Mouse (Mus musculus) leukemia stem cell, adult 10-12 weeks (primary cell): ENCODE data around the gene Zfp592. TPM values are rescaled to one million over a fixed set of nuclear protein-coding genes. Genes with fewer than 3 reads are reported as not detected.

Source experiments
- polyA plus RNA-seq: library from polyadenylated mRNA; stranded (reverse); fragments of >175 nt; gene quantifications from 2 replicates; pipeline ENCODE4 v1.2.3, GENCODE M21; 2012; ENCODE audit warnings: low replicate concordance

The Zfp592 gene
- polyA plus RNA-seq, result 71.8 and 72.4 TPM in 2 replicates

GRCm38 (mm10) chr7:80992980-80993833 is at the start of gene Zfp592:
Gene Zfp592, plus strand, starts transcription at chr7:80993681.

GRCm38 (mm10) chr7:80947445-80948350 is 45.8 kb upstream of the Zfp592 start, which contains the start of gene Sec11a:
Gene Sec11a, minus strand, starts transcription at chr7:80947780.

GRCm38 (mm10) chr7:81057471-81057870 is 64.0 kb downstream of the Zfp592 start, which contains the start of gene Alpk3:
Gene Alpk3, plus strand, starts transcription at chr7:81057600.

Other genes with a start within 250 kb of the Zfp592 start
- 4.3 and 8.5 TPM in 2 replicates for gene Iqgap1, start 167.7 kb upstream of the Zfp592 start, polyA plus RNA-seq
- 2.0 and 2.4 TPM in 2 replicates for gene Zscan2, start 132.8 kb upstream of the Zfp592 start, polyA plus RNA-seq
- 4.1 and 32.9 TPM in 2 replicates for gene Wdr73, start 92.4 kb upstream of the Zfp592 start, polyA plus RNA-seq
- 2.0 and 3.1 TPM in 2 replicates for gene Nmb, start 88.6 kb upstream of the Zfp592 start, polyA plus RNA-seq
- 0.70 and 8.3 TPM in 2 replicates for gene Sec11a, start 45.9 kb upstream of the Zfp592 start, polyA plus RNA-seq
- gene Alpk3, start 63.9 kb downstream of the Zfp592 start, polyA plus RNA-seq, result 0.08 and 0.30 TPM in 2 replicates
- not detected in 2 replicates for gene Slc28a1, start 121.1 kb downstream of the Zfp592 start, polyA plus RNA-seq
- 0.44 and 1.4 TPM in 2 replicates for gene Pde8a, start 219.9 kb downstream of the Zfp592 start, polyA plus RNA-seq